Mouse (Mus musculus): ENCODE results near the gene Foxn3.

Foxn3 gene

GRCm38 (mm10) chr12:99356660-99357059, 206.7 kb downstream of the Foxn3 start:
- no peak for DNase-seq (ENCODE audit: low read depth, low spot score)

- DNase-seq (ENCODE audit: low read depth, low spot score) = no peak
These were observed 209.7 kb downstream of the Foxn3 start for GRCm38 (mm10) chr12:99353692-99354091.

- no peak for DNase-seq (ENCODE audit: low read depth, low spot score)
These were observed 210.8 kb downstream of the Foxn3 start for GRCm38 (mm10) chr12:99352583-99352982.

- no peak for DNase-seq (ENCODE audit: low read depth, low spot score)
These were observed 211.2 kb downstream of the Foxn3 start for GRCm38 (mm10) chr12:99352136-99352535.

GRCm38 (mm10) chr12:99351731-99352130, 211.7 kb downstream of the Foxn3 start:
- DNase-seq (ENCODE audit: low read depth, low spot score) = no peak

GRCm38 (mm10) chr12:99349650-99349997, 213.8 kb downstream of the Foxn3 start:
- no peak for DNase-seq (ENCODE audit: low read depth, low spot score)

GRCm38 (mm10) chr12:99348940-99349649, 214.3 kb downstream of the Foxn3 start:
- DNase-seq (ENCODE audit: low read depth, low spot score) = no peak

GRCm38 (mm10) chr12:99347512-99347911, 215.9 kb downstream of the Foxn3 start:
- DNase-seq (ENCODE audit: low read depth, low spot score) = no peak

- DNase-seq (ENCODE audit: low read depth, low spot score) = no peak
These were observed 216.4 kb downstream of the Foxn3 start for GRCm38 (mm10) chr12:99346982-99347381.

GRCm38 (mm10) chr12:99345323-99345722, 218.1 kb downstream of the Foxn3 start:
- no peak for DNase-seq (ENCODE audit: low read depth, low spot score)

GRCm38 (mm10) chr12:99343378-99343777, 220.0 kb downstream of the Foxn3 start:
- DNase-seq (ENCODE audit: low read depth, low spot score) = no peak

- DNase-seq (ENCODE audit: low read depth, low spot score) = no peak
These were observed 221.2 kb downstream of the Foxn3 start for GRCm38 (mm10) chr12:99342160-99342559.

GRCm38 (mm10) chr12:99341751-99342150, 221.6 kb downstream of the Foxn3 start:
- DNase-seq (ENCODE audit: low read depth, low spot score) = no peak

GRCm38 (mm10) chr12:99340418-99341182, 222.8 kb downstream of the Foxn3 start:
- no peak for DNase-seq (ENCODE audit: low read depth, low spot score)

- DNase-seq (ENCODE audit: low read depth, low spot score) = peak; percentile 94
These were observed 223.6 kb downstream of the Foxn3 start for GRCm38 (mm10) chr12:99339640-99340325.

- DNase-seq (ENCODE audit: low read depth, low spot score) = no peak
These were observed 224.6 kb downstream of the Foxn3 start for GRCm38 (mm10) chr12:99338754-99339153.

- no peak for DNase-seq (ENCODE audit: low read depth, low spot score)
These were observed 226.3 kb downstream of the Foxn3 start for GRCm38 (mm10) chr12:99337171-99337435.

- no peak for DNase-seq (ENCODE audit: low read depth, low spot score)
These were observed 226.8 kb downstream of the Foxn3 start for GRCm38 (mm10) chr12:99336349-99337170.

- no peak for DNase-seq (ENCODE audit: low read depth, low spot score)
These were observed 227.8 kb downstream of the Foxn3 start for GRCm38 (mm10) chr12:99335628-99336027.

GRCm38 (mm10) chr12:99334026-99334425, 229.4 kb downstream of the Foxn3 start:
- no peak for DNase-seq (ENCODE audit: low read depth, low spot score)

GRCm38 (mm10) chr12:99333304-99333968, 229.9 kb downstream of the Foxn3 start:
- no peak for DNase-seq (ENCODE audit: low read depth, low spot score)

Measured in brain, embryonic 18.5 days (tissue).